Mouse (Mus musculus) liver, embryonic 14.5 days (tissue): ENCODE measurements at regions not wholly inside any gene's neighbourhood (a gene's known extent, or its start where the extent isn't known, plus 50 kb on each side); places are given as distances from the start of the nearest gene placed in this dataset.

Experiments used
- ATAC-seq: fragments of 200-750 bp; cut with Nextera tagmentation; 2 replicates; pipeline ENCODE4 v1.8.0; 2017; ENCODE audit warnings: moderate number of reproducible peaks, mild to moderate bottlenecking, moderate library complexity; ENCODE audit not compliant: insufficient read depth
- DNase-seq, 3 experiments: peaks; one replicate each; pipeline ENCODE4 v3.0.0-alpha.2; 2012 to 2013; ENCODE audit warnings: low read depth in 3 of 3, low spot score in 3 of 3
- H3K27ac ChIP-seq: fragments of 300-500 bp; sonication (generic); 2 replicates; pipeline ENCODE4 v1.5.1; 2014; ENCODE audit warnings: moderate library complexity, mild to moderate bottlenecking, control low read depth, inconsistent platforms
- H3K27me3 ChIP-seq: fragments of 300-500 bp; sonication (generic); 2 replicates; pipeline ENCODE4 v1.6.1; 2014; ENCODE audit warnings: mild to moderate bottlenecking, low read length, moderate library complexity; ENCODE audit not compliant: control insufficient read depth, insufficient read depth
- H3K36me3 ChIP-seq: fragments of 300-500 bp; sonication (generic); replicated peaks from 2 replicates; pipeline ENCODE4 v1.6.1; 2014; ENCODE audit warnings: low read depth; ENCODE audit not compliant: control insufficient read depth, insufficient read depth
- H3K4me1 ChIP-seq, 2 experiments: fragments of 200-500 bp in 1 of 2; fragments of 300-500 bp in 1 of 2; sonication (generic) in 1 of 2; replicated peaks; 2 replicates each; pipeline ENCODE4 v1.6.1; 2012 to 2014; ENCODE audit warnings: antibody characterized with exemption in 1 of 2, inconsistent platforms in 1 of 2, low read length in 1 of 2; ENCODE audit not compliant: control insufficient read depth in 2 of 2, insufficient read depth in 2 of 2
- H3K4me2 ChIP-seq: fragments of 300-500 bp; sonication (generic); 2 replicates; pipeline ENCODE4 v1.6.1; 2014; ENCODE audit warnings: low read depth, mild to moderate bottlenecking, control low read depth, moderate library complexity
- H3K4me3 ChIP-seq, 2 experiments: fragments of 200-500 bp in 1 of 2; fragments of 300-500 bp in 1 of 2; sonication (generic) in 1 of 2; 2 replicates each; pipeline ENCODE4 v1.5.1; 2012 to 2014; ENCODE audit warnings: low read depth in 2 of 2, low read length in 2 of 2, mild to moderate bottlenecking in 2 of 2, control low read depth in 1 of 2, inconsistent platforms in 1 of 2, moderate library complexity in 1 of 2; ENCODE audit not compliant: insufficient read depth in 1 of 2
- H3K9ac ChIP-seq: fragments of 300-500 bp; sonication (generic); replicated peaks from 2 replicates; pipeline ENCODE4 v1.6.1; 2014; ENCODE audit warnings: mild to moderate bottlenecking, control low read depth, moderate library complexity
- H3K9me3 ChIP-seq: fragments of 300-500 bp; sonication (generic); 2 replicates; pipeline ENCODE4 v1.6.1; 2016; ENCODE audit warnings: low read length, mixed read lengths; ENCODE audit not compliant: control insufficient read depth
- CTCF ChIP-seq: IDR thresholded peaks from 2 replicates; pipeline ENCODE4 v1.5.1; 2016; ENCODE audit warnings: antibody characterized with exemption, low read depth, control low read depth
- EP300 ChIP-seq: IDR thresholded peaks from 2 replicates; pipeline ENCODE4 v1.6.1; 2016; ENCODE audit warnings: antibody characterized with exemption, low read depth
- WGBS: fragments of 180-500 bp; shearing (Covaris S2); extraction: QIAGEN DNeasy Blood & Tissue Kit; methylation state at CpG from one replicate; pipeline ENCODE4 v1.1.7; 2014; ENCODE audit not compliant: insufficient replicate concordance; 5-methylcytosine and 5-hydroxymethylcytosine counted together

DNA sequence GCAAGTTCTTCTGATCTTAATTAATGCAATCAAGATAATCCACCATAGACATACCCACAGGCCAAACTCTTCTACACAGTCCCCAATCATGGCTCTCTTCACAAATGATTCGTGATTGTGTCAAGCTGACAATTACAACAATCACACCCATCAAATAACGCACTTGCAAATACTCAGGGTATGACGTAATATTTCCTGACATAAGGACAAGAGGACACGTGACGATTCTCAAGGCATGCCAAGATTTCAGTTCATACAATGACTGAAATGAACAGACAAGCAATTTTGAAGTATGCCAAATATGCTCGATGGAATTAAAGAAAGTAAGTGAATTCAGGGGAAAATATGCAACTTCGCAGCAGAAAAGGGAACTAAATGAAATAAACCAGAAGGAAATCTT is 282.1 kb upstream of the Trib2 start:
- no peaks in the 10 kb centered on the region for H3K27me3 ChIP-seq
- no peak overlapping the region for H3K4me2 ChIP-seq
- ATAC-seq (no peak), DNase-seq (no peak)
- no peak overlapping the region for H3K9ac ChIP-seq
- no peaks in the 10 kb centered on the region for H3K36me3 ChIP-seq
- no peak overlapping the region for H3K27ac ChIP-seq
- no peaks in the 10 kb centered on the region for H3K9me3 ChIP-seq
- H3K4me1 ChIP-seq: no peaks in the 10 kb centered on the region
- 64% methylated on average over 7 of the region's 7 CpGs for WGBS
- H3K4me3 ChIP-seq: no peak overlapping the region
- TF ChIP-seq CTCF (no peak), EP300 (no peak)

- Histone ChIP-seq H3K27me3 (no peaks in the 10 kb centered on the region), H3K9ac (no peak overlapping the region)
- TF ChIP-seq CTCF: no peak
These were observed 275.9 kb upstream of the Trib2 start for GRCm38 (mm10) chr12:16092643-16093042.

DNA sequence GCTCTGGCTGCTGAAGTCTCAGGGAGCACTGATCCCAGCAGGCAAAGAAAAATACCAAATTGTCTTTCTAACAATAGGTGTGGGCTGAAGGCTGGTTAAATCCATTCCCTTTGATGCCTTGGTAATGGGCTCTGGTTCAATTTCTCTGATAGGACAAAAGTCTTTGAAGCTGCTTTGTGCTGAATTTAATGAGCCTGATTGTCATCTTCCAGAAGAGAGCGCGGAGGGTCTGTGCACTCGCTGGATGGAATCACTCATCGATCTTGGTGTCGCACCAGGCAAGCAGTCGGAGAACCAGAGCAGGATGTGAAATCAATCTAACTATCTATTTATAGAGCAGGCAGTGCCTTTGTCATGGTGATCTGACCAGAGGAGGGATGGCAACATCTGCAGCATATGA is 274.6 kb upstream of the Trib2 start:
- TF ChIP-seq EP300 (no peak), CTCF (no peak)
- H3K9me3 ChIP-seq: no peaks in the 10 kb centered on the region
- DNase-seq (no peak), ATAC-seq (no peak)
- H3K27ac ChIP-seq: no peak overlapping the region
- 40% methylated on average over 6 of the region's 6 CpGs for WGBS
- no peaks in the 10 kb centered on the region for H3K36me3 ChIP-seq
- no peak overlapping the region for H3K4me3 ChIP-seq
- no peak overlapping the region for H3K4me2 ChIP-seq
- H3K9ac ChIP-seq: no peak overlapping the region
- no peaks in the 10 kb centered on the region for H3K4me1 ChIP-seq
- H3K27me3 ChIP-seq: no peaks in the 10 kb centered on the region

More at GRCm38 (mm10) chr12:16092643-16093042, 275.9 kb upstream of the Trib2 start:
- no peaks in the 10 kb centered on the region for H3K36me3 ChIP-seq
- ATAC-seq: no peak
- H3K27ac ChIP-seq: no peak overlapping the region
- WGBS: 27% methylated on average over 3 of the region's 3 CpGs
- H3K4me2 ChIP-seq: no peak overlapping the region
- no peak overlapping the region for H3K4me3 ChIP-seq
- no peaks in the 10 kb centered on the region for H3K4me1 ChIP-seq
- H3K9me3 ChIP-seq: no peaks in the 10 kb centered on the region
- DNase-seq: no peak

GRCm38 (mm10) chr12:16083176-16083575 is 266.5 kb upstream of the Trib2 start:
- Histone ChIP-seq H3K9me3 (no peaks in the 10 kb centered on the region), H3K36me3 (no peaks in the 10 kb centered on the region), H3K4me1 (no peaks in the 10 kb centered on the region), H3K27me3 (no peaks in the 10 kb centered on the region), H3K27ac (no peak overlapping the region), H3K4me3 (no peak overlapping the region), H3K4me2 (no peak overlapping the region), H3K9ac (no peak overlapping the region)
- TF ChIP-seq CTCF: no peak
- TF ChIP-seq EP300: no peak
- DNase-seq (no peak), ATAC-seq (no peak)
- 56% methylated on average over 1 of the region's 1 CpGs for WGBS

GRCm38 (mm10) chr12:16077215-16077614 is 260.5 kb upstream of the Trib2 start:
- DNase-seq (no peak), ATAC-seq (no peak)
- no peak overlapping the region for H3K9ac ChIP-seq
- H3K4me3 ChIP-seq: no peak overlapping the region
- no peaks in the 10 kb centered on the region for H3K9me3 ChIP-seq
- no peak overlapping the region for H3K27ac ChIP-seq
- H3K27me3 ChIP-seq: no peaks in the 10 kb centered on the region
- no peak overlapping the region for H3K4me2 ChIP-seq
- H3K36me3 ChIP-seq: no peaks in the 10 kb centered on the region
- WGBS: 66% methylated on average over 1 of the region's 1 CpGs
- no peaks in the 10 kb centered on the region for H3K4me1 ChIP-seq
- TF ChIP-seq CTCF: no peak

DNA sequence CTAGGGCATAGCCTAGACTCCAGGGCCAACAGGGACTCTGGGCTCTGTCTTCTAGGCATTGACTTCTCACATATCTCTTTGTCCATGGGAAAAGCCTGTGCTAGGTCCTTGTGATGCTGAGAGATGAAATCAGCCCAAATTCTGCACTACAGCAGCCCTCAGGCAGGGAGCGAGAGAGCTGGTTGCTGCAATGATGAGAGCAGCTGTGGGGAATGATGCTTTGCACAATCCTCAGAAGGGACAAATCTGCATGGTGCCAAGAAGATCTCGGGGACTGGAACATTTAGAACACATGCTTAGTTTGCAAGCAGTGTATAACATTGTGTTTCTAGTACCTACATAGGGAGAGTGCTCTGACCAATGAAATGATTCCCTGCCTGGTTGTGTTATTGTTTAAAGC is 259.2 kb upstream of the Trib2 start:
- no peak overlapping the region for H3K9ac ChIP-seq
- H3K4me1 ChIP-seq: no peaks in the 10 kb centered on the region
- DNase-seq (no peak), ATAC-seq (no peak)
- H3K27ac ChIP-seq: no peak overlapping the region
- no peaks in the 10 kb centered on the region for H3K36me3 ChIP-seq
- H3K9me3 ChIP-seq: no peaks in the 10 kb centered on the region
- H3K4me3 ChIP-seq: no peak overlapping the region
- TF ChIP-seq EP300 (no peak), CTCF (no peak)
- WGBS: 65% methylated on average over 2 of the region's 2 CpGs
- no peaks in the 10 kb centered on the region for H3K27me3 ChIP-seq
- no peak overlapping the region for H3K4me2 ChIP-seq
